Mouse (Mus musculus) neural tube, embryonic 10.5 days (tissue): Measurements from ENCODE around the gene Chfr.
A peak's percentile ranks its signal among the peaks of the same experiment; 100 is the strongest.

Experiments used
- DNase-seq: peaks from one replicate; pipeline ENCODE4 v3.0.0-alpha.2; 2017; ENCODE audit warnings: low spot score; ENCODE audit errors: extremely low spot score

Gene Chfr

DNA sequence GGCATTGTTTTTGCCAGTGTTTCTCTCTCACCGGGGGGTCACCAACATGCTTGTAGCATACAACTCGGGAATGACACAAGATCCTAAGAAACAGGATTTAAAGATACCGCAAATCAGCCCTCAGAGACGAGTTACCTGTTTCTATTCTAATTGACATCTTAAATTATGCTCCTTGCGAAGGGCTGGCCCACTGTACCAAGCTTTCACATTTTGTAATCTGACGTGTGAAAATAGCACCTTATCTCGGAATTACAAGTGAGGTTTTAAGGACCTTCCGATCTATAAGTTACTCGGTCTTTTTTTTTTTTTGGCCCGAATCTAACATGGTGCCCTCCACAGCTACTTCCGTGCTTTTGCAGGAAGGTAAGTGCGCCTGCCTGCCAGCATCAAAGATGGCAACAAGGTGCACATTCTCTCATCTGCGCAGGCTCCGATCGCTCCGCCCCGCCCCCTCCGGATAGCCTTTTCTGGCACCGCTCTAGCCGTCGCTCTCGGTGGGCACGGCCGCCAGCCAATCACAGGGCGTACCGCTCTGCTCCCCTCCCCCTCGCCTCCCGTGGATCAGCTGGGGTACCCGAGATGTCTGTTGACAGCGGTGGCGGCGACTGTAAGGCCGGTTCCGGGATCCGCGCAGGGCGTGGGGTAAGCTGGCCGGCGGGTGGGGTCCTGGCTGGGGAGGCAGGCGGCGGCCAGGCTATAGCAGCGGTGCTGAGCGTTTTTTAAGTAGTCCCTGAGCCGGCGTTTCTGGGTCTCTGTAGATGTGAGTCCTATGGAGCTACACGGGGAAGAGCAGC, at the start of gene Chfr:
TSS of gene Chfr (plus strand) at position 550 of the 794 bp plus-strand sequence.
- peak; percentile 98 for DNase-seq

- no peak for DNase-seq
Observed at GRCm38 (mm10) chr5:110086161-110086866, 49.3 kb upstream of the Chfr start.

DNA sequence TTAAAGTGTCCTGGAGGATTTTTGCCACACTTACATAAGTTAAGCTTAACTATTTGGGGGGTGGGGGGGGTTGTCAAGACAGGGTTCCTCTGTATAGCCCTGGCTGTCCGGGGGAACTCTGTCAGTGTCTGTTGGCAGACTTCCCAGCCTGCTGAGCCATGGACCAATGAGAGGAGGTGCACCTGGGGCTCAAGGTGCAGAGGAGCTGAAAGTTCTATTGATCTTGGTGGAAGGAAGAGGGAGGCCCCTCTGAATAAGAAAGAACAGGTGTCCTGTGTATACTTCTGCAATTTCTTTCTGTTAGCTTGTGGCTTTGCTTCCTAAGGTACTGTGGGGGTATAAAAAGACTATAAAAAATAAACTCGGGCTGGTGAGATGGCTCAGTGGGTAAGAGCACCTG, 44.1 kb upstream of the Chfr start:
- DNase-seq: no peak

GRCm38 (mm10) chr5:110094030-110094846, 41.4 kb upstream of the Chfr start, which contains the start of gene Gm35315:
Gm35315 (minus strand) TSS chr5:110094420.
- DNase-seq: peak; percentile 81

- no peak for DNase-seq
Observed at GRCm38 (mm10) chr5:110094847-110095213, 40.8 kb upstream of the Chfr start.

- DNase-seq: no peak
Observed at GRCm38 (mm10) chr5:110098991-110099477, 36.6 kb upstream of the Chfr start.

GRCm38 (mm10) chr5:110099656-110100580, 35.7 kb upstream of the Chfr start, which contains the start of gene Plcxd1:
Plcxd1 (plus strand) TSS chr5:110099969.
- DNase-seq: no peak

DNA sequence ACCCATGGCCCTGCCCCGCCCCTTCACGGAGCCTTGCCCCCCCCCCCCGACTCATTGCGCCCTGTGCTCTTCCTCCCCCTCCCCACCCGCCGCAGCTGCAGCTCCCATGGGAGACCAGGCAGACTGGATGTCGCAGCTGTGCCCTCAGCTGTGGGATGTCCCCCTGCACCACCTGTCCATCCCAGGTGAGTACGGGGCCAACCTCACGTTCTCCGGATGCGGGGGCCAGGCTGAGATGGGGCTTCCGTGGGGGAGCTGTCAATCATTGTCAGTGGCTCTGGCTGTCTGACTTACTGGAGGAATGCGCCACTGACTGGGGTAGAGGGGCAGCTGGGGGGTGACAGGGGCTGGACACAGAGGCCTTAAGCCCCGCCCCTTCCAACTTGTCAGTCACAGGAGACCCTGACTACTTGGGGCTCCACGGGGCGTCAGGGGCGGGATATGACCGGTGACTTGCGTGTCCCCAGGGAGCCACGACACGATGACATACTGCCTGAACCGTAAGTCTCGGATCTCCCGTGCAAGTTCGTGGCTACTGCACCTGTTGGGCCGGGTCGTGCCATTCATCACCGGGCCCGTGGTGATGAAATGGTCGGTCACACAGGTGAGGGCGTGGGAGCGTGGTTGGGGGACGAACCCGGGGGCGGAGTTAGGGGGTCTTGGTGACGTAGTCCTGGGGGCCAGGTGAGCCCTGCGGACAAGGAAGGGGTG, 34.6 kb upstream of the Chfr start:
- peak; percentile 47 for DNase-seq

GRCm38 (mm10) chr5:110101716-110102347, 33.8 kb upstream of the Chfr start:
- peak; percentile 44 for DNase-seq

- no peak for DNase-seq
Observed at GRCm38 (mm10) chr5:110102429-110102828, 33.2 kb upstream of the Chfr start.

DNA sequence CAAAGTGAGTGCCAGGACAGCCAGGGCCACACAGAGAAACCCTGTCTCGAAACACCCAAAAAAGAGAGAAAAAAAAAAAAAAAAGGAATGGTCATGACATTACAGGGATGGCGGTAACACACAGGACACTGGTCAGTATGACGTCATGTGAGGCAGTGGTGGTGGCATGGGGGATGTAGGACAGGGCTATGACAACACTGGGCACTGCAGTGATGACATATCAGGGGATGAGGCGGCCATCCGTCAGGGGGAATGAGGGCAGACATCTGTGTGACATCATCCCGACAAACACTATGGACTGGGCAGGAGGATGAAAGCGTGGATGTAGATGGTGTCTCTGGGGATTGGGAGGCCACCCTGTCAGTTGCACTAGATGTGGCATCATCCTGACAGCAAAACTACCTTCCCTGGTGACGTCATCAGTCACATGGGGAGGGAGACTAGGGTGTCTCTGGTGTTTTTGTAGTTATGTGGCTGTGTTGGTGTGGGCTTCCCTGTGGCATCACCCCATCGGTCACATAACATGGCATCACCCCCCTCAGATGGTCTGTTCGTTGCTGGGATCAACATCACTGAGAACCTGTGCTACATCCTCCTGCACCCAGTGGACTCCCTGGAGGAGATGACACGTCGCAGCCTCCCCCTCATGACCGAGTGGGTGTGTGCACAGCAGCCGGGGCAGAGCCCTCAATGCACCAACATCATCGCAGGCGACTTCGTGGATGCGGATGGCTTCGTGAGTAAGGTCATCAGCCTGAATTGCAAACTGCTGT, 32.6 kb upstream of the Chfr start:
- no peak for DNase-seq

GRCm38 (mm10) chr5:110103901-110104615, 31.6 kb upstream of the Chfr start:
- DNase-seq: no peak

DNA sequence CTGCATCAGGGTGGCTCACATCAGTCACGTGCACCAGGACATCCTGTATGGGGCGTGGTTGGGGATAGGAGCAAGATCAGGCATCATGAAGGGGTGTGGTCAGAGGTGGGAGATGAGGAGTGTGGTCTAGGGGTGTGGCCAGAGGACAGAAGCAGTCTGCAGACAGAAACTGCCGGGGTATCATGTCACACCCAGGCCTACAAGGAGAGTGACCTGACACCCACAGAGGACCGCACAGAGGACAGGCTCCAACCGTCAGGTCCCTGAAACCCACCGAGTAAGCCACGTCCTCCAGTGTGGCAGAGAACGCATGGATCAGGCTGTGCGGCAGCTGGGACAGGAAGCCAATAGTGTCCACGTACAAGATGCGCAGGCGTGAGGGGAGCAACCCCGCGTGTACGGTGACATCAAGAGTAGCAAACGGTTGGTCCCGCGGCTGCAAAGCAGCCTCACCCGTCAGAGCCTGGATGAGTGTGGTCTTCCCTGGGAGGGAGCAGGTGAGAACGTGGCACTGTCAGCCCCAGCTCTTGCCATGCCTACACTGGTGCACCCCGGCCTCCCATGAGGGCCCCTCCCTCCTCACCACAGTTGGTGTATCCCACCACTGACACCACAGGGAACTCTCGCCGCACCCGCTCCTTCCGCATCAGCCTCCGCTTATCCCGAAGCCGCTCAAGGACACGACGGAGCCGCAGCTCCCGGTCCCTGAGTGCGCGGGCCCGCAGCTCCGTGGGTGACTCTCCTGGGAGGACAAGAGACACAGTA, 30.8 kb upstream of the Chfr start:
- no peak for DNase-seq

GRCm38 (mm10) chr5:110106140-110106871, 29.3 kb upstream of the Chfr start:
- DNase-seq: no peak

- DNase-seq: no peak
Observed at GRCm38 (mm10) chr5:110106901-110107564, 28.6 kb upstream of the Chfr start.
